Mouse (Mus musculus) thymus, postnatal 10 days (tissue): ENCODE measurements at regions not wholly inside any gene's neighbourhood (a gene's known extent, or its start where the extent isn't known, plus 50 kb on each side); places are given as distances from the start of the nearest gene placed in this dataset.

ENCODE experiments used
- DNase-seq, 2 experiments: peaks; one replicate each; pipeline ENCODE4 v3.0.0; 2021; ENCODE audit warnings: low spot score in 2 of 2

GRCm38 (mm10) chr8:73645582-73645981 lies 292.2 kb upstream of the Large1 start:
- no peak for DNase-seq

DNA sequence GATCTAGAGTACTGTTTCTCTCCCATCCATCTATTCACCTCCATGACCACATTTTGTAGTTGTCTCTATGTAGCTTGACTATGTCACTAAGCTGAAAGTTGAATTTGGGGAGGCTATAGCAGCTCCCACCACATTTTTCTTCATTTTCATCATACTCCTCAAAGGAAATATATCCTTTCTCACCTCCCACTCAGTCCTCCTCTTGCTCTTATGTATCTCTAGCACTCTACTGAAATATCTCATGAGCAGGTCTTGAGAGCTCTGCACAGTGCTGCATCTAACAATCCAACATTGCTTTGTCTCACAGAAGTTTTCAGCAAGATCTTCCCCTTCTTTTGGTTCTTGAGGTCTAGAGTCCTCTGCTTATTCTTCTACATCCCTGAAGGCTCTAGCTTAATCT lies 273.5 kb upstream of the Large1 start:
- no peak for DNase-seq

DNA sequence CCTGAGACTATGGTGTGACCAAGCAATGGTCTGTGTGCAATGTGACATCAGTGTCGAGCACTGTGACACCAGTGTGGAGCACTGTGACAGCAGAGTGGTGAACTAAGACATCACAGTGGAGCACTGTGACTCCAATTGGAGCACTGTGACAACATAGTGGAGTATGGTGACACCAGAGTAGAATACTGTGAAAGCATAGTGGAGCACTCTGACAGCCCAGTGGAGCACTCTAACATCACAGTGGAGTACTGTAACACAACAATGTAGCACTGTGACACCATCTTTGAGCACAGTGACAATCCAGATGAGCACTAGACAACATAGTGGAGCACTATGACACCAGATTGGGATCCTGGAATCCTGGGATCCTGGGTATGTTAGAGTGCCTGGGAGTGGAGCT lies 265.6 kb upstream of the Large1 start:
- peak in 1 of 2 experiments; percentile 10 for DNase-seq

GRCm38 (mm10) chr8:73614631-73615030 lies 261.3 kb upstream of the Large1 start:
- no peak for DNase-seq

DNA sequence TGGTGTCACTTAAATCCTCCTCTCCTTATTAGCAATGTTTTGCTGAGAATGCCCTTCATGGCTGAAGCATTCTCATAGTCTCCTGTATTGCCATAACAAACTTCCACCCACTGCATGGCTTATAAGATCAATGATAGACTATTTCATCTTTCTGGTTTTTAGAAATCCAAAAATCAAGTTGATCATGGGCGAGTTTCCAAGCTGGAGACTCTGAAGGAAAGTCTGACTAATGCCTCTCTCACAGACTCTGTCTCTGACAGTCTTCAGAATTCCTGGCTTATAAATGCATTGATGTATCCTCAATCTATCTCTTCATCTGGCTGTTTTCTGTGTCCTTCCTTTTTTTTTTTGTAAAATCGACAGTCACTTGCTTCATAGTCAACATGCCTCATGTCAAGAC lies 260.8 kb upstream of the Large1 start:
- no peak for DNase-seq

DNA sequence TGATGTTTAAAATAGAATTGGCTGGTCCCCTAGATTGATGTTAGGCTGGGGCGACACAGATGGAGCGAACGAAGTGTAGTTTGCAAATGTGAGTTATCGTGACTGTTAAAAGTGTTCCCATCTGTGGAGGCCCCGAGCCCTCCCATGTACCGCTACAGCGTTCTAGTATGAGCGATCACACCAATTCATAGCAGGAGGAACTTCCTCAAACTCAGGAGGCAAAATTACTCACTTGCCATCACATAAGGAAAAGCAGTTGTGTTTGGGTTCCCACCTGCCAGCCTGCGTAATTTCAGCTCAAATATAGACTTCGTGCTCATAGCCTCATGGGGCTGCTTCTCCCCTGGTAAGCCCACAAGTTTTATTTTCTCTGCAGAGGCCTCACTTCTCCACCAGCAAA lies 258.2 kb upstream of the Large1 start:
- no peak for DNase-seq

DNA sequence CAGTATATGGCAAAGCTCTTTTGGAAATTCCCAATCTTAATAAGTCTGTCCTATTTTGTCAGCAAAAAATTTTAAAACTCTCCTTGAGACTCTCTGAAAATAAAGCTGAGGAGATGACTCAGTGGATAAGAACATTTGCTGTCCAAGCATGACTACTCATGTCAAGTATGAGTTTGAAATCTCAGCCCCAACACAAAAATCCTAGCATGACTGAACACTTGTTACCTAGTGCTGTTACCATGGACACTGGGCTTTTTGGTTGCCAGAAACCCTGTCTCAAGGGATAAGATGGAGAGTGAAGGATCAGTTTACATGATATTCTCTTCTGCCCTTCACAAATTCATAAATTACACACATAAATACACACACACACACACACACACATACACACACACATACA lies 217.3 kb upstream of the Large1 start:
- DNase-seq, result no peak

- DNase-seq, result no peak
Observed at GRCm38 (mm10) chr8:73569963-73570362, 216.6 kb upstream of the Large1 start.
